Mouse (Mus musculus): ENCODE data around the gene Ube4a. TPM values are rescaled to one million over a fixed set of nuclear protein-coding genes. Genes with fewer than 3 reads are reported as not detected.

Ube4a gene
- total RNA-seq, 2 experiments from 2014 or later, result 50.2 to 58.0 TPM

DNA sequence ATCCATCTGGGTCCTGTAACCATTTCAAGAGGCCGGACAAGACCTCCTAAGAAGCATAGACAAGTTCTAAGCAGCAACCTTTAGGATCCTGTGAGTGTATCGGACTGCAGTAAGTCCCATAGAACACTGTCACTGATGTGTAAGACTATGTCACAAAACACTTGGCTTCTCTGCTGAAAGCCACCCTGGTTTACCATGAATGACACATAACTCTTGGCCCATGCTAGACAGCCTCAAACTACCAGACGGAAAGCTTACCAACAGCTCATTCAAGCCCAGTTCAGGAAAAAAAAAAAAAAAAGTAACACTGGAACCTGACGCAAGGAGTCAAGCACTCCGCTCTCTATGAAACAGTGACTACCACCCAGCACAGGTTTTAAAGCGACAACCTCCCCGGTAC, 87.7 kb downstream of the Ube4a start:
- ATAC-seq (replicated peaks; ENCODE audit: low FRiP score, low TSS enrichment, poor library complexity, severe bottlenecking), result no peak

DNA sequence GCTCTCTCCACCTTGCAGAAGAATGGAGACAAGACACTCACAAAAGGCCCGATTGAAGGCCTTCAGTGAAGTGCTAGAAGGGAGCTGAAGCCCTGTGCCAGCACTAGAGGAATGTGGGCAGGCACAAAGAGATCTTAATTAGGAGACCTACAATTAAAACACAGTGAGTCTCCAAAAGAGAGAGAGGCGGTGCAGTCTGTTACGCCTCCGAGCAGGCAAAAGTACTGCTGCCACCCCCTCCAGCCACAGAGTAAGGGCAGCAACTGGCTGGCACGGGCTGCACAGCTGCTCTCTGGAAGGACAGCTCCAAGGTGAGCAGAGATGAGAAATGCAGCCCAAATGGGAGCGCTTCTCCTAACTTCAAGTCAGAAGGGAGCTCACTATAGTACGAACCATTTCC, 89.9 kb downstream of the Ube4a start:
- no peak for ATAC-seq (replicated peaks; ENCODE audit: low FRiP score, low TSS enrichment, poor library complexity, severe bottlenecking)

DNA sequence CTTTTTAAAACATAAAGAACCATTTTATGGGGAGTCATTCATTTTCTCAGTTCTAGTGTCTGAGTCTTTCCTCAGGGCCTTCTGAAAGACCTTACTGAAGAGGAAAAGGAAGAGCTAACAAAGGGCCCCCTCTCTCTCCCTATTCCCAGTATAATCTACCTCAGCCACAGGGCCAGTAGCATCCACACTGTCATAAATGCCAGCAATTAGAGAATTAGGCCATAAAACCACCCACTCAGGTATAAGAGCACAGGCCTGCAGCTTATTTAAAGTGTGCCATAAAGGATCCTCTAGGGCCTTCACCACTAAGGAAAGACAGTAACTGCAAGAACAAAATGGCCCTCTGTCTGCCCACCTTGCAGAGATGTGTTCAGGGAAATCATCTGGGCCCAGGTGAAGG, 91.2 kb downstream of the Ube4a start:
- no peak for ATAC-seq (replicated peaks; ENCODE audit: low FRiP score, low TSS enrichment, poor library complexity, severe bottlenecking)

DNA sequence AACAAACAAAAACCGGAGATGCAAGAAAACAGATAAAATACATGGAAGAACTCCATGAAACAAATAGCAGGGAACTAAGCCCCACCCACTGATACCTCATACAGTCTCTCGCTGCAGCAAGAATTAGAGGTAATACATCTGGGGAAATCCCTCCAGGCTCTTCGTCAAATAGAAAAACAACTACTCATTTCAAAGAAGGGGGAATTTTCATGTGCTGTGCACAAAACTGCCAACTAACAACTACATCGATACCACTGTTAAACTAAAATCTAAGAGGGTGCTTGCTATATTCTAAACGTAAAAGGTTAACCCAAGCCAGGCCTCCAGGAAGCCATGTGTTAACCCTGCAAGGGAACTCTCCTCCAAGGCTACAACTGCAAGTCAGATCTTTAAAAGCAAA, 91.7 kb downstream of the Ube4a start:
- no peak for ATAC-seq (replicated peaks; ENCODE audit: low FRiP score, low TSS enrichment, poor library complexity, severe bottlenecking)

Other genes with a start within 250 kb of the Ube4a start
- 3.7 and 5.3 TPM in 2 replicates for gene Phldb1, start 230.4 kb downstream of the Ube4a start, total RNA-seq (2014; fragmentation: Nextera tagmentation)
- gene Phldb1, start 230.4 kb downstream of the Ube4a start, total RNA-seq (2017), result 1.6 and 14.1 TPM in 2 replicates
- gene Arcn1, start 197.8 kb downstream of the Ube4a start, total RNA-seq (2014; fragmentation: Nextera tagmentation), result 111 and 119 TPM in 2 replicates
- 177 and 182 TPM in 2 replicates for gene Arcn1, start 197.8 kb downstream of the Ube4a start, total RNA-seq (2017)
- gene Ift46, start 197.7 kb downstream of the Ube4a start, total RNA-seq (2014; fragmentation: Nextera tagmentation), result 27.7 and 31.3 TPM in 2 replicates
- 24.1 and 28.7 TPM in 2 replicates for gene Ift46, start 197.7 kb downstream of the Ube4a start, total RNA-seq (2017)
- not detected in 2 replicates for gene Tmem25, start 166.3 kb downstream of the Ube4a start, total RNA-seq (2014; fragmentation: Nextera tagmentation)
- gene Tmem25, start 166.3 kb downstream of the Ube4a start, total RNA-seq (2017), result 0.28 TPM in 1 of 2 replicates, not detected in the other
- not detected in 2 replicates for gene Ttc36, start 162.5 kb downstream of the Ube4a start, total RNA-seq (2014; fragmentation: Nextera tagmentation)
- gene Ttc36, start 162.5 kb downstream of the Ube4a start, total RNA-seq (2017), result not detected in 2 replicates
- gene Kmt2a, start 84.3 kb downstream of the Ube4a start, total RNA-seq (2014; fragmentation: Nextera tagmentation), result 97.4 and 110 TPM in 2 replicates
- gene Kmt2a, start 84.3 kb downstream of the Ube4a start, total RNA-seq (2017), result 14.0 and 23.6 TPM in 2 replicates
- 751 and 827 TPM in 2 replicates for gene Atp5l, start 44.9 kb downstream of the Ube4a start, total RNA-seq (2014; fragmentation: Nextera tagmentation)
- 149 and 255 TPM in 2 replicates for gene Atp5l, start 44.9 kb downstream of the Ube4a start, total RNA-seq (2017)
- 2.3 and 17.7 TPM in 2 replicates for gene Cd3g, start 14.8 kb upstream of the Ube4a start, total RNA-seq (2014; fragmentation: Nextera tagmentation)
- 2.6 and 14.6 TPM in 2 replicates for gene Cd3g, start 14.8 kb upstream of the Ube4a start, total RNA-seq (2017)
- gene Cd3d, start 16.2 kb upstream of the Ube4a start, total RNA-seq (2014; fragmentation: Nextera tagmentation), result 5.5 and 24.0 TPM in 2 replicates
- gene Cd3d, start 16.2 kb upstream of the Ube4a start, total RNA-seq (2017), result not detected in 2 replicates
- 10.5 and 20.5 TPM in 2 replicates for gene Cd3e, start 44.0 kb upstream of the Ube4a start, total RNA-seq (2014; fragmentation: Nextera tagmentation)
- gene Cd3e, start 44.0 kb upstream of the Ube4a start, total RNA-seq (2017), result not detected in 2 replicates
- 0.77 TPM in 1 of 2 replicates, not detected in the other for gene Mpzl2, start 74.2 kb upstream of the Ube4a start, total RNA-seq (2014; fragmentation: Nextera tagmentation)
- not detected in 2 replicates for gene Mpzl2, start 74.2 kb upstream of the Ube4a start, total RNA-seq (2017)
- not detected in 2 replicates for gene Mpzl3, start 89.6 kb upstream of the Ube4a start, total RNA-seq (2014; fragmentation: Nextera tagmentation)
- 0.65 TPM in 1 of 2 replicates, not detected in the other for gene Mpzl3, start 89.6 kb upstream of the Ube4a start, total RNA-seq (2017)
- gene Jaml, start 113.6 kb upstream of the Ube4a start, total RNA-seq (2014; fragmentation: Nextera tagmentation), result 0.79 and 0.81 TPM in 2 replicates
- gene Jaml, start 113.6 kb upstream of the Ube4a start, total RNA-seq (2017), result 0.61 and 0.94 TPM in 2 replicates
- gene Scn2b, start 152.2 kb upstream of the Ube4a start, total RNA-seq (2014; fragmentation: Nextera tagmentation), result not detected in 2 replicates
- not detected in 2 replicates for gene Scn2b, start 152.2 kb upstream of the Ube4a start, total RNA-seq (2017)
- 0.22 and 1.2 TPM in 2 replicates for gene Scn4b, start 172.8 kb upstream of the Ube4a start, total RNA-seq (2014; fragmentation: Nextera tagmentation)
- 1.1 TPM in 1 of 2 replicates, not detected in the other for gene Scn4b, start 172.8 kb upstream of the Ube4a start, total RNA-seq (2017)
- not detected in 2 replicates for gene BC049352, start 216.4 kb upstream of the Ube4a start, total RNA-seq (2014; fragmentation: Nextera tagmentation)
- gene BC049352, start 216.4 kb upstream of the Ube4a start, total RNA-seq (2017), result not detected in 2 replicates
- gene Tmprss4, start 238.5 kb upstream of the Ube4a start, total RNA-seq (2014; fragmentation: Nextera tagmentation), result not detected in 2 replicates
- not detected in 2 replicates for gene Tmprss4, start 238.5 kb upstream of the Ube4a start, total RNA-seq (2017)